Mouse (Mus musculus): ENCODE measurements around the gene Lman2l. TPM values are rescaled to one million over a fixed set of nuclear protein-coding genes. Genes with fewer than 3 reads are reported as not detected.

Lman2l gene
- polyA plus RNA-seq (2017; shearing (Covaris generic)) = 24.1 TPM

DNA sequence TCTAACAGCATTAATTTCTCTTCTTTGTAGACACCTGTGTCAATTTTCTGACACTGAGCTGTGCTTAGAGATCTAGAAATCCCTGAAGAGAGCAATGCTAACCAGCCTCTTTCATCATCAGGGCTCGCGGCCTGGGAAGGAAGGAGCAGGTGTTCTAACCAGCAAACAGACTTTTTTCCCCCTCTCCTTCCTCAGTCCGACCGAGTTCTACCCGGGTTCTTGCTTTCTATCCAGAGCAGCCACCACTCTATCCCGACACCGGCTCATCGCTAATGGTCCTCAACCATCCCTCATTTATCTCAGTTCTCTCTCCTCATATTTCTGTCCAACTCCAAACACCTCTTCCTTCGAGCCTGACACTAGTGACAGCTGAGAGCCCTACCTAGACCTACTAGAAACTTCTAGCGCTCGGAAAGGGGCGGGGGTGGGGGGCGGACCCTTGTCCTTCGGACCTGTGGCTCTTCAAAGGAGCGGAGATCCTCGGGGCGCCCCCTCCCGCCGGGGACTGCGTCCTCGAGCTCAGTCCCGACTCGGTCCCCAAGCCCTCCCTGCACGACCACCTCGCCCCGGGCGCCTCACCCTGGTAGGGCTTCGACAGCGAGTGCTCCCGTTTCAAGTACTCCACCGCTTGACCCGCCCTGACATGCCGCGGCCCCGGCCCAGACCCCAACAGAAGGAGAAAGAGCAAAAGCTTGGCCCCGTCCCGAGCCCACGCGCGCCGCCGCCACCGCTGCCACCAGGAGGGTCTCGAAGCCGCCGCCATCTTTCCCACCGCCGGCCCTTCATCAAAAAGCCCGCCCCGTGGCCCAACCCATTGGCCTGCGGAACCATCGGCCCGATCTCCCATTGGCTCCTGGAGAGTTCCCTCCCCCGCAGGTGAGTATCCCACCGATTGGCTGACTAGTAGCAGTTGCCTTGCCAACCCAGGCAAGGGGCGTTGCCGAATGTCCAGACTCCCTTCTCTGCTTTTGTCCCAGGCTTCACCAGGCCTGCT is at the start of gene Lman2l:
Lman2l (minus strand) TSS at position 801 of the 994 bp plus-strand sequence.

DNA sequence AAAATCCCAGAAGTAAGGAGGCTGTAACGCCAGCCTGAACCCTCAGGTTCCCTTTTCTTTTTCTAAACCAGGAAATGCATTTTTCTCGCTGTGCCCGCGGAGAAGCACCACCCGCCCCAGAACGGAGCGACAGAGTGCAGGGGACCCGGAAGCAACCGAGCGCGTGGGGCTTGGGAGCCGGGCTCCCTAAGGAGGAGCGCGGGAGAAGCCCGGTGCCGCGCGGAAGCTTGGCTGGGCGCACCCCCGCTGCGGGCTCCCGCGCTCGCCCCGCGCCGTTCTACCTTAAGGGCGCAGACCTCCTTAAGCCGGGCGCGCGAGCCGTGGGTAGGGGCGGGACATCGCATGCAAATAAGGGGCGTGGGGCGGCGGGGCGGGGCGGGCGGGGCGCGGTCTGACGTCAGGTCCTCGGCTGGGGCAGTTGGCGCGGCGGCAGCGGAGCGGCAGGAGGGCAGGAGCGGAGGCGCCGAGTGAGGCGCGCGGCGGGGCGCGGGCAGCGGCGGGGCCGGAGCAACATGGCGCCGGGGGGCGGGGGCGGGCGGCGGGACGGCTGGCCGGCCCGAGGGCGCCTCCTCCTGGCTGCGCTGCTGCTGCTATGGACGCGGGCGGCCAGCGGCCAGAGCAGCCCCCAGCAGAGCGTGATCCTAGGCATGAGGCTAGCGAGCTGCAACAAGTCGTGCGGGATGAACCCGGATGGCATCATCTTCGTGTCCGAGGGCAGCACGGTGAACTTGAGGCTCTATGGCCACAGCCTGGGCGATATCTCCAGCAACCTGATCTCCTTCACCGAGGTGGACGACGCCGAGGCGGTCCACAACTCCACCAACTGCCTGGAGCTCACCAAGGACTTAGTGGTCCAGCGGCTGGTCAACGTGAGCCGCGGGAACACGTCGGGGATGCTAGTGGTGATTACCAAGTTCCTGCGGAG is 26.4 kb upstream of the Lman2l start, which contains the start of gene Cnnm4:
Cnnm4 (plus strand) TSS at position 440 of the 925 bp plus-strand sequence.

DNA sequence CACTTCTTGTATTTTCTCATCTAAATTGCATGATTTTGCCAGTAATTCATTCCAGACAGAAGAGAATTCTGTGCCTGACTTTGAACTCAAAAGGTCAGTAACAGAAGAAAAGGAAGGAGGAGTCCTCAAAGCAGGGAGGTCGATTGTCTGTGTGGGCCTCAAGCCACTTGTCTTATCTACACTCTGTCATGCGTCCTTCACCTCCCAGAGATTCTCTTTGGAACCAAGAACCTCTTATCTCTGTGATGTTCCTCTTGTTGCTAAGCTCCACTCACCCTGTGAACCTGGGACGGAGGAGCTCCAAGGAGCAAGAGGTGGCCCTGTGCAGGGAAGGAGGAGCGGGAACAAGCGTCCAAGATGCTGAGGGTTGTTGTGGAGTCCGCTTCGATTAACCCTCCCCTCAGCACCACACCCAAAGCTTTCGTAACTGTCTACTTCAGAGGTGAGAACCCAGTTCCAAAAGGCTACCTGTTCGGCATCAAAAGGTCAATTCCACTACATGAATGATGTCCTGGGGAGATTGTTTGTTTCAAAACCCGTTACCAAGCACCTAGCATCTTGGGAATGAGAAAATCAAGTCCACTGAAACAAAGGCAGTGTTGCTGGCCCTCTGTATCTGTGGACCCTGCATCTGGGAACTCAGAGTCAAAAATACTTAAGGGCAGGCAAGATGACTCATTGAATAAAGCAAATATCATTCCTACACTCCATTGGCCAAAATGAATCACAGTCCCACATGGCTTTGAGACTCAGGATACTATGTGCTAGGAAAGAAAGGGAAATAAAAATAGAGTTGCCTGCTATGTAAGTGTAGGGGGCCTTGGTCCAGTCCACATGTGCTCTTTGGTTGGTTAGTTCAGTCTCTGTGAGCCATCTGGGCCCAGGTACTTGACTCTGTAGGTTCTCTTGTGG is 72.9 kb downstream of the Lman2l start, which contains the start of gene Fer1l5:
Fer1l5 (plus strand) TSS at position 358 of the 912 bp plus-strand sequence.

Other genes starting within 250 kb of the Lman2l start
- gene Uggt1, start 200.6 kb downstream of the Lman2l start, polyA plus RNA-seq (2017; shearing (Covaris generic)) = 84.3 TPM
- 129 TPM for gene Neurl3, start 170.6 kb downstream of the Lman2l start, polyA plus RNA-seq (2017; shearing (Covaris generic))
- gene Arid5a, start 137.5 kb downstream of the Lman2l start, polyA plus RNA-seq (2017; shearing (Covaris generic)) = 116 TPM
- 64.5 TPM for gene Kansl3, start 76.1 kb downstream of the Lman2l start, polyA plus RNA-seq (2017; shearing (Covaris generic))
- gene Fer1l5, start 73.0 kb downstream of the Lman2l start, polyA plus RNA-seq (2017; shearing (Covaris generic)) = 1.3 TPM
- 2.1 TPM for gene Cnnm4, start 26.3 kb upstream of the Lman2l start, polyA plus RNA-seq (2017; shearing (Covaris generic))
- gene Cnnm3, start 66.6 kb upstream of the Lman2l start, polyA plus RNA-seq (2017; shearing (Covaris generic)) = 39.8 TPM
- gene Ankrd23, start 91.6 kb upstream of the Lman2l start, polyA plus RNA-seq (2017; shearing (Covaris generic)) = 35.1 TPM
- 1.2 TPM for gene Gm42417, start 94.2 kb upstream of the Lman2l start, polyA plus RNA-seq (2017; shearing (Covaris generic))
- gene Ankrd39, start 102.2 kb upstream of the Lman2l start, polyA plus RNA-seq (2017; shearing (Covaris generic)) = 40.6 TPM
- 0.39 TPM for gene Sema4c, start 113.1 kb upstream of the Lman2l start, polyA plus RNA-seq (2017; shearing (Covaris generic))
- not detected for gene Fam178b, start 237.9 kb upstream of the Lman2l start, polyA plus RNA-seq (2017; shearing (Covaris generic))
- 473 TPM for gene Cox5b, start 246.2 kb upstream of the Lman2l start, polyA plus RNA-seq (2017; shearing (Covaris generic))